Mouse (Mus musculus): ENCODE data around the gene Gm20817. TPM values are rescaled to one million over a fixed set of nuclear protein-coding genes. Genes with fewer than 3 reads are reported as not detected.

Gm20817 gene
- not detected in 2 replicates for polyA plus RNA-seq (2021; fragmentation: Nextera tagmentation)
- long read RNA-seq, experiment 1: 0 reads
- long read RNA-seq, experiment 2: 0 reads

DNA sequence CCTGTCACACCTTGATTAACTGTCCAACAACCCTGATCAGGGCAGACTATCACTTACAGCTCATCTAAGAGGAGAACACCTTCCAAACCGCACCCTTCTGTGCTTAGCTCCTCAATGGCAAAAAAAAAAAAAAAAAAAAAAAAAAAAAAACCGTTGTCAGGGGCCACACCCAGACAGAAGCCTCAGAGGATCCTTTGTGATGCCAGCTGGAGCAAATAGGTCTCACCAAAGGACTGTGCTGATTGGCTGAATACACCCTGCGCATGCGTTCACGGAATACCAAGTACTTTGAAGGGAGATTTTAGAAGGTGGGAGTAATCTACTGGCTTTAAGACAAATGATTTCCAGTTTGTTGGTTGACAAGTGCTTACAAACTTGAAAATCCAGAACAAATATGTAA, at the start of gene Gm20817:
Gene Gm20817 (minus strand): TSS at position 101 of the 400 bp plus-strand sequence.

